Mouse (Mus musculus): Measurements from ENCODE around the gene Slc28a2.
A peak's percentile ranks its signal among the peaks of the same experiment; 100 is the strongest.
"Not testable (repeated sequence)": the region's sequence is repeated elsewhere in the genome, so short reads cannot be mapped to it uniquely, and the experiment has no call there.

Slc28a2 gene

GRCm38 (mm10) chr2:122426200-122426599 lies at the start of gene Slc28a2:
Gene Slc28a2 (plus strand): TSS chr2:122426477.
- DNase-seq: peak; percentile 3

- peak; percentile 98 for DNase-seq
These were observed 49.0 kb upstream of the Slc28a2 start for GRCm38 (mm10) chr2:122377215-122377674.

DNA sequence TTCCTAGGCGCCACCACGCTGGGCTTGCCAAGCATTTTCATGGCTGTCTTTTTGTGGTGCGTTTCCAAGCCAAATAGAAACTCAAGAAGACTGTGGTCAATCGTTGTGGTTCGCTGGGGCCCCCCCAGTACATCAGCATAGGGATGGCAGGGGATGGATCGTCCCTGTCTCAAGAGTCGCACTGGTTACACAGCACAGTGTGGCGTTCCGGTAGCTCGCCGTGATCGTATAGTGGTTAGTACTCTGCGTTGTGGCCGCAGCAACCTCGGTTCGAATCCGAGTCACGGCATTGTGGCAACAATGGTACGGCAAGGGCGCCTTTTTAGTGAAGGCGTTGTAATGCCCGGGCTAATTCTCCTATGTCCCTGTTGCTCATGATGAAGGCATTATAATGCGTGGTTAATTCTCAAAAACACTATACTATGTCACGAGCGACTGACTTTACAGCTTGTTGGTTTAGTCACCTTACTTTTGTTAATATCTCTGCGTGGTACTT lies 48.5 kb upstream of the Slc28a2 start:
- peak; percentile 81 for DNase-seq

DNA sequence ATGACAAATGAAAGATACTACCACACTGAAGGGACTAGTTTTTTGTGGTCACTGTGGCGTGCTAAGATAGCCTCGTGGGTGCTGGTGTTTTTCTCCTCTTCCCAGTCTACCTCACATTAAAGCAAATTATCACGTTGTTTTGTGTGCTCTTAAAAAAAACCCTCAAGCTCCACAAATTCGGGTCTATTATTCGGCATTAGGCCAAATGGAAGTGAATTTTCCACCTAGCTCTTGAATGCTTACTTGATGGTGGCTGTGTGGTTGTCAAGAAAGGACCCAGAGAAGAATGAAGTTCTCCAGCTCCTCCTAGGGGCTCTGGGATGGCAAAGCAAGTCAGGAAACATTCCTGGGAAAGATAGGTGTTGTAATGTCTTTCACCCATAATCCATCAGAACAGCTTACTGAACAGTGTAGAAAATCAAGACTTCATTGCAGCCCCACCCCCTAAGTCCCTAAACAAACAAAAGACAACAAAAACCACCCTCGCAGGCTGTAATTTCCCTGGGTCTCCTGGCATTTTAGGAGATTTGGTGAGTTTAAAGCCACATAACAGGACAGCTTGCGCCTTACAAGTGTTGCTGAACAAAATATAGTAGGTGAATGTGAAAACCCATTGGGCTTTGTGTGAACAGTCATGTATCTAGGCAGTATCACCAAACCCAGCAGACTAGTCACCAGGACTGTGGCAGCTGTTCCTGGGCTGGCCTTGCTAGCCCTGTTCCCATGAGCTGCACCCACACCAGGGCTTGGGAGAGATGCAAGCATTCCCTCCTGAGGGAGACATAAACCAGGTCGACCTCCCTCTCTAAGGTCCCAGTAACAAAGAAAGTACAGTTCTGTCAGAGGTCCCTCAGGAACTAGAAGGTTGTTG lies 47.6 kb upstream of the Slc28a2 start:
- DNase-seq: peak; percentile 69

- DNase-seq: no peak
These were observed 47.0 kb upstream of the Slc28a2 start for GRCm38 (mm10) chr2:122379292-122379650.

DNA sequence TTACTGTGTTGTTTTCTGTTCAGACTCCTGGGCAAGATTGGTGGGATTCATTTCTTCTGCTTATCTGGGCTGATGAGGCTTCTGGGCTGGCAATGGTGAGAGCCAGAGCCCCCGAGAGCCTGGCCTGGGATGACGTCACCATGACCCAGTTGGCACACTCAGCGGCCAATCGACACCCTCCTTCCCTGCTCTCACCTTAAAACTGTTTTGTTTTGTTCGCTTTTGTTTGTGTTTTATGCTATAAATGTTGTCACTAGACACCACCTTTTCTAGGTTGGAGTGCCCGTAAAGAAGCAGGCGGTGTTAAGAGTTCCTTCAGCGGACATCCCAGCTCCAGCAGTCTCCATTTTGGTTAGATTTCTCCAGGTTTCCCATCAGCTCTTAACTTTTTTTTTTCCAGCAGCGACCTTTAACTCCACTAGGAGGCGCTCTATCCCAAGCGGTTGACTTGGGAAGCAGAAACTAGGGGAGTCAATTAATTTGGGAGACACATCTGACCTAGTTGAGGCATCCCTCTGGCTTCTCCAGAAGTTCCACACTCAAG lies 45.4 kb upstream of the Slc28a2 start:
- DNase-seq: peak; percentile 63

DNA sequence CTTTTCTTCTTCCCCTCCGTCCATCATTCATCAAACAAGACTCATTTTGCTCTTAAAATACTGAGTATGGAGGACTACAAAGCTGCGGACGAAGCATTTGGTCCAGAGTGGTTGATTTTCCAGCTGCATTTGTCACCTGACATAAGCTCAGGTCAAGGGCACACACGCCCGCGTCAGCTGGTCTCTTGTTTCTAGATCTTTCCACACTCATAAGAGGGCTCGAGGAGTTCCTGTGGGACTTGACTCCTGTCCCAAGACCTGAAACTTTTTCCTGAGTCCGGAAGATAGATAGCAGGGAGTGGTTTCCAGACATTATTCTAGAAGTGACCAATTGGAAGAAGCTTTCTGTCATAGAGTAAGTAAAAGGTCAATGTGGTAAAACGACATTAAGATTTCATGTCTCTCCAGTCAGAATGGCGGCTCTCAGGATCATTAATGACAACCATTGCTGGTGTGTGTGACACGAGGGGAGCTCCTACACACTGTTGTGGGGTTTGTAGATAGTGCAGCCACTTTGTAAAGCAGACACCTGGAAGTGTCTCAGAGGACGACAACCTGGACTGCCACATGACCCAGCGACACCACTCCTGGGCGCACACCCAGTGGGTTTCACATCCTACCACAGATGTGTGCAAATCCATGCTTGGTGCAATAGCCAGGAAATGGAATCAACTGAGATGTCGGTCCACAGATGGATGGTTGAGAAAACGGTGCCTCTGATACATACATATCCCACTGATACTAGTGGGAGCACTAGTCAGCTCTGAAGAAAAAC lies 44.8 kb upstream of the Slc28a2 start:
- peak; percentile 55 for DNase-seq

DNA sequence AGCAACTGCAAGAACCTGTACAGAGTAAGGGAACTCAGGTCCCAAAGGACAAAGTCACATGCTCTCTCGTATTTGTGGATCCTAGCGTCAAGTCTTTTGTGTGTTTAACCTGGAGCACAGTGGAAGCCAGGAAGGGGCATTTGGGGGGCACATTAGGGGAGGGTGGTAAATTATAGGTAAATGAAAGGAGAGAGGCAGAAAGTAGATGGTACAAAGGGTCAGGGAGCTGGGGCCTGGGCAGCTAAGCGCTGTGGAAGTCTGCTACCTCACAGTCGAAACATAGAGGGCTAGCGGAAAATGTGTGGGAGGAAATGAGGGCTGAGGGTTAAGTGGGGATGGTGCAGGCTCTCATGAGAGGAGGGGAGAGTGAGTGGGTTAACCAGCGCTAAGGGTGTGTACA lies 44.2 kb upstream of the Slc28a2 start:
- no peak for DNase-seq

DNA sequence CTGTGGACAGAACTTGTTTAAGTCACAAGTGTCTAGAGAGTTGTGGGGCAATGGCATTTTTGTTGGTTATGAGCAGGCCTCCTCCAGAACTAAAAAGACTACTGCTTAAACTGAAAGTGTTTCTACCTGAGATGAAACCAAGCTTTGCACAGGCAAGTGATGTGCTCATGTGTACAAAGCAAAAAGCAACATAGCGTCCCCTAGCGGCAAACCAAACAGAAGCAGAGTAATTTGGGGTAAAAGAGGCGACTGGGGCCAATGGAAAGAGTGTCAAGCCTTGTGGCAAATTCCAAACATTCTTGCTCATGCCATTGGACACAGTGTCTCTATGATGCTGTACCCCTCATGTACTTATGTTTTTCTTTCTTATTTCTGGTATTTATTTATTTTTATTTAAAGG lies 41.2 kb upstream of the Slc28a2 start:
- DNase-seq: no peak

- not testable (repeated sequence) for DNase-seq
These were observed 39.1 kb upstream of the Slc28a2 start for GRCm38 (mm10) chr2:122387135-122387534.

DNA sequence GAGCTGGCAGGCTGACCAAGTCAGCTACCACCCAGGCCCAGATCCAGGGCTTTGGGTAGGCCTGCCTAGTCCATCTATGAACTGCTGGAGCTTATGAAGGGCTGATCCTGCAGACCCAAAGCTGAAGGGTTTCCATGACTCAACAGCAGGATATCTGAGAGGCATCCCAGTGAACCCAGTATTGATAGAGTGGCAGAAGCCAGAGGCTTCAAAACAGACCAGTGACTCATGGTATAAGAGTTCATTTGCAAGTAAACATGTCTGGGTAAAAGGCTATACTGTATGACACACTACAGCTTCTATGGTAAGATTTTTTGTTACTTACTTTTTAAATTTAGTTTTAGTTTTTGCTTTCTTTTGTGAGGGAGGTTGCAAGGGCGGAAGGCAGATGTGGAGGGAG lies 30.1 kb upstream of the Slc28a2 start:
- no peak for DNase-seq

GRCm38 (mm10) chr2:122407607-122408006 lies 18.7 kb upstream of the Slc28a2 start:
- no peak for DNase-seq

DNA sequence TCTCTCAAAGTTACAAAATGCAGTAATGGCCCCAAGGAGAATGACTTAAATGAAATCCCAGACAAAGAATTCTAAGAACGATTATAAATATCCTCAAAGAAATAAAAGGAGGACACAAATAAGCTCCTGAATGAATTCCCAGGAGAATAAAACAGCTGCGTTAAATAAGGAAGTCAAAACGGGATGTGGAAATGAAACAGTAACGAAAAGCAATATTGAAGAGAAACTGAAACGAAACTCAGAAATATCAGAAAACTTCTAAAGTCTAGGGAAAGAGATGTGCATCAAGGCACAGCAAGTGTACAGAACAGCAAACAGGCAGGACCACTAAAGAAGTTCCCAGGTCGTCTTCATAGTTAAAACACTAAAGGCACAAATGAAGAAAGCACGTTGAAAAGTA lies 17.3 kb upstream of the Slc28a2 start:
- no peak for DNase-seq

DNA sequence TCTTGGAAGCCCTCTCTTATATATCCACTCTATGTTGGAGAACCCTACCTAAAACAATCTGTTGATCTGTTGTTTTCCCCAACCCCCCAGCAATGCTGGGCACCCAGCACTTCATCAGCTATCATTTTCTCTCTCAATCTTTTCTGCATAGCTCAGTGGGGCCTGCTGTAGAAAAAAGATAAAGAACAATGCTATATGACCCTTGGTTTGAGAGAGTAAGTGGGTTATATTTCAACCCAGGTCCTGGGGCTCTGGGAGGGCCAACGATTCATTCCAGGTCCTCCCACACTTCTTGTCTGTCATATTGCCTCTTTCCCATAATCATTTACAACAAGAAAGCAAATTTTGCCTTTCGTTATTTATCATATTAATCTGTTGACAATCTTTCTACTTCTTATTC lies 368 bp downstream of the Slc28a2 start:
- DNase-seq: not testable (repeated sequence)

DNA sequence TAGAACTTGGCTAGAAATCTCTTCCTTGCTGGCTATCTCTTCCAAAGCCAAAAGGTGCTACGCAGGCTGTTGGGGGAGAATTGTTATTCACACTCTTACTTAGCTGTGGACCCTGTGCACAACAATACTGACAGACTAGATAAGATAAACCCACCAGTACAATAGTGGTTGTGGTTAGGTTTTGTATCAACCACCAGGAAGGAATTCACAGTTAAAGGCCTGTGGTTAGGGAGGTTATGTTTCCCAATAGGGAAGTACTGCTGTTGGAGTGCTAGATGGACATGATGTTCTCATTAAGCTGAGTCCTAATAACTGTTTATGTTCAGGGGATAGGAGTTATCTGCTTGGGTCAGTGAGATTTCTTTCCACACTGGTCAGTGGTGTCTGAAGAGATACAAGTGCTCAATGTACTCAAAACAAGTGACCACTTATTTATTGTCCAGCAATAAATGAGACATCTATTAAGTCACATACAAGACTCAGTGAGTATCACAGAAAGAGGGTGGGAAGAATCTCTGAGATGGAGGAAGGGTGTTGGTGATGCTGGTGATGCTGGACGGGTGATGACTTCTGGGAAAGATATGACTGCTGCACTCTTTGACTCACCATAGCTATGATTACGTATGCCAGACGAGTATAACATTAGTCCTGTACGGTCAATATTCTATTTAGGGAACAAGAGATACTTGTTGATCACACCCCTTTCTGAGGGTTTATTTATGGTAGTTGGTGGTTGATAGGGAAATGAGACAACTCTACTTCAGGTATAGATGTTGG lies 12.6 kb downstream of the Slc28a2 start:
- DNase-seq: not testable (repeated sequence)

GRCm38 (mm10) chr2:122440521-122440920 lies 14.2 kb downstream of the Slc28a2 start:
- DNase-seq: not testable (repeated sequence)

- DNase-seq: no peak
These were observed 15.0 kb downstream of the Slc28a2 start for GRCm38 (mm10) chr2:122441000-122441933.

DNA sequence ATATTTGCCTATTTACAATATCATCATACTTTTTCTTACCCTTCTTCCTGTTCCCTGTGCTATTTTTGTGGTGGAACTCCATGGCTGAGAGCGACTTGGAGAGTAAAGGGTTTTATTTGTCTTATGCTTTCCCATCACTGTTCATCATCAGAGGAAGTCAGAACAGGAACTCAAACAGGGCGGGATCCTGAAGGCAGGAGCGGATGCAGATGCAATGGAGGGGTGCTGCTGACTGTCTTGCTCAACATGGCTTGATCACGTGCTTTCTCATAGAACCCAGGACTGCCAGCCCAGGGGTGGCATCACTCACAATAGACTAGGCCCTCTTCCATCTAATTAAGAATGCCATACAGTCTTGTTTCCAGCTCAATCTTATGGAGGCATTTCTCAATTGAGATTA lies 24.1 kb downstream of the Slc28a2 start:
- no peak for DNase-seq

DNA sequence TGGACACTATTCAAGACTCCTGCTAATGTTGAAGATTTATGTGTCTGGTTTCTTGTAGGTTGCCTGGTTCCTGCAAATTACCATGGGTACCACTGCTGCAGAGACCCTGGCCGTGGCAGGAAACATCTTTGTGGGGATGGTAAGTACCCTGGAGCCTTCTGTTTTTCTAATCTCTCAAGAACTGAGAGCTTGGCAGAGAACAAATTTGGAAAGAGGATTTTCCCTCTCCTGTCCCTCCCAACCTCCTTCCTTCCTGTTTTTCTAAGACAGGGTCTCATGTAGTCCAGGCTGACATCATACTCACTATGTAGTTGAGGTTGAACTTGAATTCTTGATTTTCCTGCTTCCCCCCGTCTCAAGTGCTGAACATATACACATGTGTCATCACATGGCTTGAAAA lies 26.1 kb downstream of the Slc28a2 start:
- DNase-seq: peak; percentile 3

- no peak for DNase-seq
These were observed 40.6 kb downstream of the Slc28a2 start for GRCm38 (mm10) chr2:122466901-122467300.

- DNase-seq: peak; percentile 96
These were observed 41.2 kb downstream of the Slc28a2 start for GRCm38 (mm10) chr2:122467351-122468013.

Data from kidney, postnatal 14 days (tissue).